Mouse (Mus musculus) MEL (cell line): ENCODE measurements around the gene Olfr533. TPM values are rescaled to one million over a fixed set of nuclear protein-coding genes. Genes with fewer than 3 reads are reported as not detected.
"Not testable (repeated sequence)": the region's sequence is repeated elsewhere in the genome, so short reads cannot be mapped to it uniquely, and the experiment has no call there.

Source experiments
- DNase-seq: peaks from one replicate; pipeline ENCODE4 v3.0.0; 2011; ENCODE audit warnings: low read depth, low spot score
- H3K27ac ChIP-seq: 2 replicates; pipeline ENCODE4 v1.5.1; 2012; ENCODE audit warnings: low read depth, mild to moderate bottlenecking, control low read depth, low read length, moderate library complexity; ENCODE audit not compliant: control insufficient read depth
- H3K27me3 ChIP-seq, 2 experiments: fragments of 150-350 bp in 1 of 2; sonication (generic) in 1 of 2; 2 replicates each; pipeline ENCODE4 v1.6.1; 2012; ENCODE audit warnings: low read length in 2 of 2, mild to moderate bottlenecking in 2 of 2, improper control_type of control experiment in 1 of 2, moderate library complexity in 1 of 2; ENCODE audit not compliant: insufficient read depth in 2 of 2, control insufficient read depth in 1 of 2
- H3K36me3 ChIP-seq, 2 experiments: 2 replicates each; pipeline ENCODE4 v1.6.1; 2012 to 2014; ENCODE audit warnings: low read length in 2 of 2, improper control_type of control experiment in 1 of 2, inconsistent platforms in 1 of 2, mild to moderate bottlenecking in 1 of 2; ENCODE audit not compliant: insufficient read depth in 2 of 2, control insufficient read depth in 1 of 2
- H3K4me1 ChIP-seq, 2 experiments: fragments of 150-350 bp in 1 of 2; sonication (generic) in 1 of 2; 2 replicates each; pipeline ENCODE4 v1.6.1; 2012; ENCODE audit warnings: low read length in 2 of 2, improper control_type of control experiment in 1 of 2, mild to moderate bottlenecking in 1 of 2; ENCODE audit not compliant: insufficient read depth in 2 of 2, control insufficient read depth in 1 of 2
- H3K4me3 ChIP-seq, 2 experiments: fragments of 150-350 bp in 1 of 2; sonication (generic) in 1 of 2; 2 replicates each; pipeline ENCODE4 v1.5.1; 2012; ENCODE audit warnings: low read depth in 2 of 2, low read length in 2 of 2, mild to moderate bottlenecking in 2 of 2, moderate library complexity in 2 of 2, control low read depth in 1 of 2, improper control_type of control experiment in 1 of 2; ENCODE audit not compliant: control insufficient read depth in 1 of 2, insufficient read depth in 1 of 2
- H3K79me2 ChIP-seq: 2 replicates; pipeline ENCODE4 v1.6.1; 2012; ENCODE audit warnings: mild to moderate bottlenecking, low read length, moderate library complexity; ENCODE audit not compliant: control insufficient read depth, poor library complexity, insufficient read depth
- H3K9ac ChIP-seq: 2 replicates; pipeline ENCODE4 v1.6.1; 2012; ENCODE audit warnings: low read depth, mild to moderate bottlenecking, control low read depth, low read length, moderate library complexity; ENCODE audit not compliant: control insufficient read depth, poor library complexity, severe bottlenecking
- H3K9me3 ChIP-seq: fragments of 150-350 bp; sonication (generic); replicated peaks from 2 replicates; pipeline ENCODE4 v1.6.1; 2012; ENCODE audit warnings: mild to moderate bottlenecking, low read length, improper control_type of control experiment, moderate library complexity; ENCODE audit not compliant: insufficient read depth
- BHLHE40 ChIP-seq: IDR thresholded peaks from 2 replicates; pipeline ENCODE4 v1.6.1; 2012; ENCODE audit warnings: low read depth, mild to moderate bottlenecking, inconsistent platforms, low read length, improper control_type of control experiment, borderline replicate concordance
- CTCF ChIP-seq, 3 experiments: IDR thresholded peaks in 2 of 3; conservative IDR thresholded peaks in 1 of 3; 2 replicates each; pipeline ENCODE4 v1.5.1; 2011 to 2012; ENCODE audit warnings: low read length in 3 of 3, low read depth in 2 of 3, mild to moderate bottlenecking in 2 of 3, improper control_type of control experiment in 1 of 3, inconsistent platforms in 1 of 3, mixed read lengths in 1 of 3, moderate library complexity in 1 of 3; ENCODE audit not compliant: control insufficient read depth in 1 of 3, insufficient read depth in 1 of 3, poor library complexity in 1 of 3, severe bottlenecking in 1 of 3
- E2F4 ChIP-seq: IDR thresholded peaks from 2 replicates; pipeline ENCODE4 v1.6.1; 2011; ENCODE audit warnings: low read depth, low read length, improper control_type of control experiment, borderline replicate concordance
- EP300 ChIP-seq, 2 experiments: IDR thresholded peaks; 2 replicates each; pipeline ENCODE4 v1.6.1; 2011; ENCODE audit warnings: improper control_type of control experiment in 2 of 2, low read length in 2 of 2, low read depth in 1 of 2, mild to moderate bottlenecking in 1 of 2
- GATA1 ChIP-seq: IDR thresholded peaks from 2 replicates; pipeline ENCODE4 v1.6.1; 2011; ENCODE audit warnings: low read depth, low read length, improper control_type of control experiment
- KAT2A ChIP-seq: conservative IDR thresholded peaks from 2 replicates; pipeline ENCODE4 v1.6.1; 2012; ENCODE audit warnings: low read depth, low read length, improper control_type of control experiment, inconsistent platforms
- MAX ChIP-seq: IDR thresholded peaks from 2 replicates; pipeline ENCODE4 v1.6.1; 2011; ENCODE audit warnings: low read length, improper control_type of control experiment
- MAZ ChIP-seq: IDR thresholded peaks from 2 replicates; pipeline ENCODE4 v1.6.1; 2012; ENCODE audit warnings: low read depth, mild to moderate bottlenecking, inconsistent platforms, low read length, improper control_type of control experiment
- MYB ChIP-seq: IDR thresholded peaks from 2 replicates; pipeline ENCODE4 v1.6.1; 2011; ENCODE audit warnings: mild to moderate bottlenecking, low read depth, low read length, improper control_type of control experiment
- NELFE ChIP-seq: IDR thresholded peaks from 2 replicates; pipeline ENCODE4 v1.6.1; 2011; ENCODE audit warnings: low read depth, low read length, improper control_type of control experiment
- POLR2A ChIP-seq, 2 experiments: IDR thresholded peaks; 2 replicates each; pipeline ENCODE4 v1.6.1; 2011 to 2012; ENCODE audit warnings: low read length in 2 of 2, mild to moderate bottlenecking in 2 of 2, control low read depth in 1 of 2, improper control_type of control experiment in 1 of 2, low read depth in 1 of 2, moderate library complexity in 1 of 2; ENCODE audit not compliant: control insufficient read depth in 1 of 2, insufficient read depth in 1 of 2, poor library complexity in 1 of 2
- POLR2AphosphoS2 ChIP-seq: IDR thresholded peaks from 2 replicates; pipeline ENCODE4 v1.6.1; 2011; ENCODE audit warnings: low read length, improper control_type of control experiment
- RAD21 ChIP-seq: IDR thresholded peaks from 2 replicates; pipeline ENCODE4 v1.6.1; 2011; ENCODE audit warnings: mild to moderate bottlenecking, low read depth, low read length, improper control_type of control experiment
- SIN3A ChIP-seq: IDR thresholded peaks from 2 replicates; pipeline ENCODE4 v1.6.1; 2012; ENCODE audit warnings: low read length, improper control_type of control experiment, inconsistent platforms
- TAL1 ChIP-seq: IDR thresholded peaks from 2 replicates; pipeline ENCODE4 v1.6.1; 2012; ENCODE audit warnings: mild to moderate bottlenecking, inconsistent platforms, low read length, moderate library complexity, mixed read lengths
- TBP ChIP-seq: IDR thresholded peaks from 2 replicates; pipeline ENCODE4 v1.8.0; 2011; ENCODE audit warnings: low read depth, low read length, improper control_type of control experiment
- UBTF ChIP-seq: IDR thresholded peaks from 2 replicates; pipeline ENCODE4 v1.6.1; 2012; ENCODE audit warnings: low read depth, mild to moderate bottlenecking, inconsistent platforms, low read length, improper control_type of control experiment, moderate library complexity, borderline replicate concordance; ENCODE audit not compliant: insufficient read depth
- USF2 ChIP-seq, 2 experiments: IDR thresholded peaks; 2 replicates each; pipeline ENCODE4 v1.6.1; 2011 to 2012; ENCODE audit warnings: improper control_type of control experiment in 2 of 2, low read length in 2 of 2, borderline replicate concordance in 1 of 2, inconsistent platforms in 1 of 2, low read depth in 1 of 2, mild to moderate bottlenecking in 1 of 2; ENCODE audit not compliant: insufficient read depth in 1 of 2
- ZC3H11A ChIP-seq: IDR thresholded peaks from 2 replicates; pipeline ENCODE4 v1.6.1; 2012; ENCODE audit warnings: low read depth, mild to moderate bottlenecking, inconsistent platforms, low read length, improper control_type of control experiment
- ZKSCAN1 ChIP-seq: IDR thresholded peaks from 2 replicates; pipeline ENCODE4 v1.6.1; 2012; ENCODE audit warnings: low read depth, mild to moderate bottlenecking, inconsistent platforms, low read length, improper control_type of control experiment, moderate library complexity
- ZMIZ1 ChIP-seq: IDR thresholded peaks from 2 replicates; pipeline ENCODE4 v1.6.1; 2012; ENCODE audit warnings: low read depth, mild to moderate bottlenecking, inconsistent platforms, low read length, improper control_type of control experiment, moderate library complexity
- ZNF384 ChIP-seq: IDR thresholded peaks from 2 replicates; pipeline ENCODE4 v1.6.1; 2012; ENCODE audit warnings: low read depth, mild to moderate bottlenecking, inconsistent platforms, low read length, improper control_type of control experiment
- polyA plus RNA-seq, 2 experiments: library from polyadenylated mRNA; stranded (reverse) in 1 of 2; unstranded in 1 of 2; fragments of >175 nt in 1 of 2; fragments of >200 nt in 1 of 2; gene quantifications; 2 replicates each; pipeline versions ENCODE4 v1.2.1 to v1.2.4; 2012; ENCODE audit warnings: low replicate concordance in 2 of 2, low read depth in 1 of 2; ENCODE audit not compliant: insufficient read length in 2 of 2, insufficient read depth in 1 of 2, missing spikeins in 1 of 2
- total RNA-seq: library from RNA; depleted of rRNA; stranded (reverse); fragments of 300-350 nt; gene quantifications from 2 replicates; pipeline ENCODE4 v1.2.3, GENCODE M21; 2012

Olfr533 gene
- total and polyA plus RNA-seq, 3 experiments = not detected

- DNase-seq = no peak
- no peaks in the 10 kb centered on the region for H3K79me2 ChIP-seq
- no peaks in the 10 kb centered on the region for H3K27me3 ChIP-seq
- no peaks in the 10 kb centered on the region for H3K36me3 ChIP-seq
- H3K4me3 ChIP-seq = no peak overlapping the region
- H3K9me3 ChIP-seq = no peaks in the 10 kb centered on the region
- no peak overlapping the region for H3K27ac ChIP-seq
- no peak overlapping the region for H3K9ac ChIP-seq
- no peaks in the 10 kb centered on the region for H3K4me1 ChIP-seq
- TF ChIP-seq USF2 (IDR thresholded peaks at IDR 0.05; ENCODE audit: borderline replicate concordance in 1 of 2, insufficient read depth in 1 of 2, low read depth in 1 of 2, low read length in 2 of 2) (no peak), ZMIZ1 (no peak), UBTF (no peak), CTCF (IDR thresholded peaks at IDR 0.05 in 2 of 3, conservative IDR thresholded peaks at IDR 0.05 in 1 of 3; ENCODE audit: control insufficient read depth in 1 of 3, insufficient read depth in 1 of 3, low read depth in 2 of 3, low read length in 3 of 3, poor library complexity in 1 of 3, severe bottlenecking in 1 of 3) (no peak), EP300 (IDR thresholded peaks at IDR 0.05; ENCODE audit: low read depth in 1 of 2, low read length in 2 of 2) (no peak), MYB (no peak), ZKSCAN1 (no peak), RAD21 (no peak), POLR2AphosphoS2 (no peak)
Measured at GRCm38 (mm10) chr7:140488981-140489380, 25.8 kb downstream of the Olfr533 start.

GRCm38 (mm10) chr7:140494231-140494630 is 31.1 kb downstream of the Olfr533 start:
- no peaks in the 10 kb centered on the region for H3K36me3 ChIP-seq
- H3K27me3 ChIP-seq = no peaks in the 10 kb centered on the region
- no peak for TF ChIP-seq ZC3H11A
- H3K9ac ChIP-seq = no peak overlapping the region
- no peaks in the 10 kb centered on the region for H3K9me3 ChIP-seq
- H3K4me3 ChIP-seq = no peak overlapping the region
- H3K4me1 ChIP-seq = no peaks in the 10 kb centered on the region
- H3K27ac ChIP-seq = no peak overlapping the region
- H3K79me2 ChIP-seq = no peaks in the 10 kb centered on the region
- DNase-seq = no peak

GRCm38 (mm10) chr7:140494702-140495101 is 31.5 kb downstream of the Olfr533 start:
- Histone ChIP-seq H3K4me3 (no peak overlapping the region), H3K36me3 (no peaks in the 10 kb centered on the region), H3K4me1 (no peaks in the 10 kb centered on the region), H3K79me2 (no peaks in the 10 kb centered on the region), H3K9ac (no peak overlapping the region), H3K27me3 (no peaks in the 10 kb centered on the region), H3K9me3 (no peaks in the 10 kb centered on the region), H3K27ac (no peak overlapping the region)
- no peak for DNase-seq
- TF ChIP-seq TBP (no peak), MAZ (no peak), TAL1 (no peak), MAX (no peak), KAT2A (no peak), SIN3A (no peak), BHLHE40 (no peak), POLR2A (IDR thresholded peaks at IDR 0.05; ENCODE audit: control insufficient read depth in 1 of 2, insufficient read depth in 1 of 2, low read depth in 1 of 2, low read length in 2 of 2, poor library complexity in 1 of 2) (no peak), GATA1 (no peak), EP300 (IDR thresholded peaks at IDR 0.05; ENCODE audit: low read depth in 1 of 2, low read length in 2 of 2) (no peak), UBTF (no peak), MYB (no peak), E2F4 (no peak), NELFE (no peak), ZNF384 (no peak)

- not testable (repeated sequence) for H3K4me1 ChIP-seq, H3K9ac ChIP-seq, H3K4me3 ChIP-seq, H3K9me3 ChIP-seq, H3K36me3 ChIP-seq, H3K27ac ChIP-seq, DNase-seq, H3K79me2 ChIP-seq, H3K27me3 ChIP-seq
Measured at GRCm38 (mm10) chr7:140507346-140508021, 44.3 kb downstream of the Olfr533 start, which contains the start of gene Olfr536. Olfr536 (minus strand) TSS chr7:140507396.
